Mouse (Mus musculus) natural killer cell, adult 2 months (primary cell): ENCODE results near the gene Gnao1.

Experiments used
- DNase-seq, 2 experiments: peaks; one replicate each; pipeline ENCODE4 v3.0.0; 2022; ENCODE audit warnings: low spot score in 2 of 2

Gene Gnao1

GRCm38 (mm10) chr8:93845186-93845585 lies 35.4 kb downstream of the Gnao1 start:
- no peak for DNase-seq

- DNase-seq: no peak
Measured at GRCm38 (mm10) chr8:93852087-93852645, 42.4 kb downstream of the Gnao1 start.

- DNase-seq: no peak
Measured at GRCm38 (mm10) chr8:93852851-93853461, 43.2 kb downstream of the Gnao1 start.

- DNase-seq: no peak
Measured at GRCm38 (mm10) chr8:93854676-93855075, 44.9 kb downstream of the Gnao1 start.

- DNase-seq: no peak
Measured at GRCm38 (mm10) chr8:93855272-93855671, 45.5 kb downstream of the Gnao1 start.

GRCm38 (mm10) chr8:93857144-93857543 lies 47.4 kb downstream of the Gnao1 start:
- DNase-seq: no peak

- no peak for DNase-seq
Measured at GRCm38 (mm10) chr8:93858286-93858685, 48.5 kb downstream of the Gnao1 start.

- DNase-seq: no peak
Measured at GRCm38 (mm10) chr8:93860020-93860419, 50.3 kb downstream of the Gnao1 start.

- DNase-seq: peak; percentile 3 to 8
Measured at GRCm38 (mm10) chr8:93864064-93864463, 54.3 kb downstream of the Gnao1 start.

GRCm38 (mm10) chr8:93866271-93866670 lies 56.5 kb downstream of the Gnao1 start:
- DNase-seq: no peak

- DNase-seq: no peak
Measured at GRCm38 (mm10) chr8:93868486-93869221, 58.9 kb downstream of the Gnao1 start.

- no peak for DNase-seq
Measured at GRCm38 (mm10) chr8:93871275-93871674, 61.5 kb downstream of the Gnao1 start.

- DNase-seq: no peak
Measured at GRCm38 (mm10) chr8:93878396-93878795, 68.6 kb downstream of the Gnao1 start.

GRCm38 (mm10) chr8:93879966-93880365 lies 70.2 kb downstream of the Gnao1 start:
- no peak for DNase-seq

- no peak for DNase-seq
Measured at GRCm38 (mm10) chr8:93881381-93881780, 71.6 kb downstream of the Gnao1 start.

GRCm38 (mm10) chr8:93883241-93883640 lies 73.5 kb downstream of the Gnao1 start:
- no peak for DNase-seq

GRCm38 (mm10) chr8:93883771-93884170 lies 74.0 kb downstream of the Gnao1 start:
- DNase-seq: no peak

- DNase-seq: no peak
Measured at GRCm38 (mm10) chr8:93884316-93884715, 74.5 kb downstream of the Gnao1 start.

- no peak for DNase-seq
Measured at GRCm38 (mm10) chr8:93886181-93886580, 76.4 kb downstream of the Gnao1 start.

GRCm38 (mm10) chr8:93888150-93888676 lies 78.4 kb downstream of the Gnao1 start:
- DNase-seq: no peak

- DNase-seq: no peak
Measured at GRCm38 (mm10) chr8:93888702-93889480, 79.1 kb downstream of the Gnao1 start.

GRCm38 (mm10) chr8:93893556-93893955 lies 83.8 kb downstream of the Gnao1 start:
- DNase-seq: no peak
